Mouse (Mus musculus): ENCODE results near the gene Ubac1. TPM values are rescaled to one million over a fixed set of nuclear protein-coding genes. Genes with fewer than 3 reads are reported as not detected.

The Ubac1 gene
- polyA plus RNA-seq, 1 experiment from 2014 or later = 124 TPM

- H3K4me1 ChIP-seq (replicated peaks) = peaks cover 39% of the 10 kb centered on the region
- peaks cover 3% of the 10 kb centered on the region; the same call in 1 of the 2 replicates for H3K36me3 ChIP-seq
- no peaks in the 10 kb centered on the region for H3K27me3 ChIP-seq
- ATAC-seq (ENCODE audit: low read depth) = peak; percentile 52
- WGBS = 2% methylated on average over 38 of the region's 38 CpGs
- H3K9ac ChIP-seq = peak overlapping the region; percentile 88
- peak overlapping the region; percentile 89 for H3K27ac ChIP-seq (replicated peaks)
- peak overlapping the region; percentile 87 for H3K4me3 ChIP-seq
- peak overlapping the region; percentile 97 for H3K4me2 ChIP-seq
- no peaks in the 10 kb centered on the region for H3K9me3 ChIP-seq
Observed at GRCm38 (mm10) chr2:26020714-26021560, 610 bp downstream of the Ubac1 start.

- H3K4me1 ChIP-seq (replicated peaks) = peaks cover 39% of the 10 kb centered on the region
- peak overlapping the region; percentile 87 for H3K4me3 ChIP-seq
- H3K9ac ChIP-seq = peak overlapping the region; percentile 88
- no peak for ATAC-seq (ENCODE audit: low read depth)
- WGBS = 83% methylated on average over 3 of the region's 3 CpGs
- no peak overlapping the region for H3K27ac ChIP-seq (replicated peaks)
- no peaks in the 10 kb centered on the region for H3K27me3 ChIP-seq
- peaks cover 13% of the 10 kb centered on the region for H3K36me3 ChIP-seq
- no peaks in the 10 kb centered on the region for H3K9me3 ChIP-seq
- peak overlapping the region; percentile 97 for H3K4me2 ChIP-seq
Observed at GRCm38 (mm10) chr2:26019923-26020322, 1.6 kb downstream of the Ubac1 start.

- Histone ChIP-seq H3K4me2 (no peak overlapping the region), H3K36me3 (peaks cover 39% of the 10 kb centered on the region), H3K9me3 (no peaks in the 10 kb centered on the region), H3K9ac (no peak overlapping the region; the same call in 1 of the 2 replicates), H3K4me1 (replicated peaks) (peaks cover 39% of the 10 kb centered on the region), H3K27me3 (no peaks in the 10 kb centered on the region), H3K4me3 (no peak overlapping the region), H3K27ac (replicated peaks) (no peak overlapping the region)
- 75% methylated on average over 4 of the region's 4 CpGs for WGBS
- ATAC-seq (ENCODE audit: low read depth) = no peak
Observed at GRCm38 (mm10) chr2:26017326-26017725, 4.2 kb downstream of the Ubac1 start.

GRCm38 (mm10) chr2:26013674-26014073, 7.9 kb downstream of the Ubac1 start:
- H3K9me3 ChIP-seq = no peaks in the 10 kb centered on the region
- ATAC-seq (ENCODE audit: low read depth) = no peak
- no peaks in the 10 kb centered on the region for H3K27me3 ChIP-seq
- no peak overlapping the region for H3K9ac ChIP-seq
- WGBS = 96% methylated on average over 3 of the region's 3 CpGs
- H3K36me3 ChIP-seq = peaks cover 76% of the 10 kb centered on the region
- H3K4me1 ChIP-seq (replicated peaks) = peaks cover 17% of the 10 kb centered on the region
- no peak overlapping the region for H3K27ac ChIP-seq (replicated peaks)
- no peak overlapping the region for H3K4me2 ChIP-seq
- H3K4me3 ChIP-seq = no peak overlapping the region

- Histone ChIP-seq H3K4me3 (no peak overlapping the region), H3K4me1 (replicated peaks) (no peaks in the 10 kb centered on the region), H3K27me3 (no peaks in the 10 kb centered on the region), H3K9ac (no peak overlapping the region), H3K27ac (replicated peaks) (no peak overlapping the region), H3K9me3 (no peaks in the 10 kb centered on the region), H3K4me2 (no peak overlapping the region), H3K36me3 (peaks cover 98% of the 10 kb centered on the region)
- ATAC-seq (ENCODE audit: low read depth) = no peak
- 71% methylated on average over 1 of the region's 1 CpGs for WGBS
Observed at GRCm38 (mm10) chr2:26011420-26011819, 10.1 kb downstream of the Ubac1 start.

GRCm38 (mm10) chr2:26002001-26002400, 19.5 kb downstream of the Ubac1 start:
- no peak for ATAC-seq (ENCODE audit: low read depth)
- Histone ChIP-seq H3K27ac (replicated peaks) (no peak overlapping the region), H3K4me2 (no peak overlapping the region), H3K27me3 (no peaks in the 10 kb centered on the region), H3K36me3 (peaks cover 92% of the 10 kb centered on the region), H3K4me3 (no peak overlapping the region), H3K4me1 (replicated peaks) (no peaks in the 10 kb centered on the region), H3K9ac (no peak overlapping the region), H3K9me3 (no peaks in the 10 kb centered on the region)
- 84% methylated on average over 2 of the region's 2 CpGs for WGBS

- Histone ChIP-seq H3K4me1 (replicated peaks) (no peaks in the 10 kb centered on the region), H3K27me3 (no peaks in the 10 kb centered on the region), H3K9me3 (no peaks in the 10 kb centered on the region), H3K36me3 (peaks cover 87% of the 10 kb centered on the region), H3K27ac (replicated peaks) (no peak overlapping the region), H3K4me3 (no peak overlapping the region), H3K4me2 (no peak overlapping the region), H3K9ac (no peak overlapping the region)
- ATAC-seq (ENCODE audit: low read depth) = no peak
- WGBS = over 99% methylated on average over 5 of the region's 5 CpGs
Observed at GRCm38 (mm10) chr2:26001136-26001535, 20.4 kb downstream of the Ubac1 start.

GRCm38 (mm10) chr2:25997716-25998115, 23.8 kb downstream of the Ubac1 start:
- Histone ChIP-seq H3K4me1 (replicated peaks) (no peaks in the 10 kb centered on the region; the same call in 1 of the 2 replicates), H3K27me3 (no peaks in the 10 kb centered on the region), H3K4me3 (no peak overlapping the region), H3K4me2 (no peak overlapping the region), H3K36me3 (peaks cover 59% of the 10 kb centered on the region), H3K9ac (no peak overlapping the region), H3K27ac (replicated peaks) (no peak overlapping the region), H3K9me3 (no peaks in the 10 kb centered on the region)
- WGBS = 92% methylated on average over 3 of the region's 3 CpGs
- no peak for ATAC-seq (ENCODE audit: low read depth)

GRCm38 (mm10) chr2:25994791-25995190, 26.8 kb downstream of the Ubac1 start:
- WGBS = 86% methylated on average over 3 of the region's 3 CpGs
- Histone ChIP-seq H3K4me1 (replicated peaks) (no peaks in the 10 kb centered on the region; the same call in 1 of the 2 replicates), H3K9ac (no peak overlapping the region), H3K27me3 (no peaks in the 10 kb centered on the region), H3K9me3 (no peaks in the 10 kb centered on the region), H3K36me3 (peaks cover 33% of the 10 kb centered on the region), H3K27ac (replicated peaks) (no peak overlapping the region), H3K4me2 (no peak overlapping the region), H3K4me3 (no peak overlapping the region)
- no peak for ATAC-seq (ENCODE audit: low read depth)

GRCm38 (mm10) chr2:25992285-25992684, 29.3 kb downstream of the Ubac1 start:
- no peak overlapping the region for H3K4me3 ChIP-seq

GRCm38 (mm10) chr2:25989651-25990050, 31.9 kb downstream of the Ubac1 start:
- H3K9me3 ChIP-seq = no peaks in the 10 kb centered on the region
- no peak overlapping the region for H3K27ac ChIP-seq (replicated peaks)
- no peak for ATAC-seq (ENCODE audit: low read depth)
- no peak overlapping the region for H3K9ac ChIP-seq
- H3K4me3 ChIP-seq = no peak overlapping the region
- no peak overlapping the region for H3K4me2 ChIP-seq
- H3K4me1 ChIP-seq (replicated peaks) = peaks cover under 1% of the 10 kb centered on the region; the same call in 1 of the 2 replicates
- H3K27me3 ChIP-seq = no peaks in the 10 kb centered on the region
- 96% methylated on average over 1 of the region's 1 CpGs for WGBS
- H3K36me3 ChIP-seq = 0 out of 2 replicates have a peak, but pooled peaks cover 2% of the 10 kb centered on the region

More at GRCm38 (mm10) chr2:25992285-25992684, 29.3 kb downstream of the Ubac1 start:
- Histone ChIP-seq H3K4me1 (replicated peaks) (no peaks in the 10 kb centered on the region; the same call in 1 of the 2 replicates), H3K36me3 (peaks cover 9% of the 10 kb centered on the region), H3K27me3 (no peaks in the 10 kb centered on the region), H3K9ac (no peak overlapping the region), H3K9me3 (no peaks in the 10 kb centered on the region), H3K4me2 (no peak overlapping the region), H3K27ac (replicated peaks) (no peak overlapping the region)
- no peak for ATAC-seq (ENCODE audit: low read depth)
- 75% methylated on average over 2 of the region's 2 CpGs for WGBS

GRCm38 (mm10) chr2:25987817-25988216, 33.7 kb downstream of the Ubac1 start:
- no peak for ATAC-seq (ENCODE audit: low read depth)
- Histone ChIP-seq H3K9ac (0 out of 2 replicates have a peak overlapping the region, but pooled peaks have one; percentile 5), H3K4me1 (replicated peaks) (peaks cover 9% of the 10 kb centered on the region), H3K4me2 (no peak overlapping the region), H3K9me3 (no peaks in the 10 kb centered on the region), H3K27ac (replicated peaks) (no peak overlapping the region), H3K27me3 (no peaks in the 10 kb centered on the region), H3K4me3 (no peak overlapping the region), H3K36me3 (no peaks in the 10 kb centered on the region)
- WGBS = 89% methylated on average over 6 of the region's 6 CpGs
